Mouse (Mus musculus): ENCODE results near the gene Bad. TPM values are rescaled to one million over a fixed set of nuclear protein-coding genes. Genes with fewer than 3 reads are reported as not detected.

The Bad gene
- total and polyA plus RNA-seq, 2 experiments from 2014 or later: 56.5 to 95.3 TPM

GRCm38 (mm10) chr19:6904846-6905245 lies 36.8 kb upstream of the Bad start:
- Histone ChIP-seq H3K4me1 (ENCODE audit: insufficient read depth) (peaks cover 12% of the 10 kb centered on the region), H3K27me3 (ENCODE audit: insufficient read depth, low read length) (no peaks in the 10 kb centered on the region), H3K4me2 (ENCODE audit: low read depth) (no peak overlapping the region), H3K27ac (ENCODE audit: low read depth, low read length) (no peak overlapping the region), H3K9me3 (ENCODE audit: low read length) (no peaks in the 10 kb centered on the region), H3K9ac (no peak overlapping the region), H3K4me3 (ENCODE audit: low read depth, low read length) (no peak overlapping the region), H3K36me3 (ENCODE audit: insufficient read depth) (peaks cover 21% of the 10 kb centered on the region)
- ATAC-seq (no peak), DNase-seq (no peak)
- TF ChIP-seq CTCF (IDR thresholded peaks at IDR 0.05; ENCODE audit: low read depth): no peak
- WGBS: 75% methylated on average over 2 of the region's 2 CpGs

GRCm38 (mm10) chr19:6905498-6906159 lies 36.0 kb upstream of the Bad start:
- Histone ChIP-seq H3K4me2 (ENCODE audit: low read depth) (no peak overlapping the region), H3K36me3 (ENCODE audit: insufficient read depth) (peaks cover 21% of the 10 kb centered on the region), H3K9me3 (ENCODE audit: low read length) (no peaks in the 10 kb centered on the region), H3K9ac (no peak overlapping the region), H3K4me3 (ENCODE audit: low read depth, low read length) (no peak overlapping the region), H3K4me1 (ENCODE audit: insufficient read depth) (peaks cover 12% of the 10 kb centered on the region), H3K27ac (ENCODE audit: low read depth, low read length) (no peak overlapping the region), H3K27me3 (ENCODE audit: insufficient read depth, low read length) (no peaks in the 10 kb centered on the region)
- WGBS: 94% methylated on average over 11 of the region's 11 CpGs
- no peak for TF ChIP-seq CTCF (IDR thresholded peaks at IDR 0.05; ENCODE audit: low read depth)
- no peak for ATAC-seq
- no peak for DNase-seq

GRCm38 (mm10) chr19:6906199-6906598 lies 35.5 kb upstream of the Bad start:
- no peaks in the 10 kb centered on the region for H3K9me3 ChIP-seq (ENCODE audit: low read length)
- no peak for TF ChIP-seq CTCF (IDR thresholded peaks at IDR 0.05; ENCODE audit: low read depth)
- peaks cover 24% of the 10 kb centered on the region for H3K36me3 ChIP-seq (ENCODE audit: insufficient read depth)
- H3K27me3 ChIP-seq (ENCODE audit: insufficient read depth, low read length): no peaks in the 10 kb centered on the region
- no peak overlapping the region for H3K9ac ChIP-seq
- WGBS: 83% methylated on average over 3 of the region's 3 CpGs
- ATAC-seq (no peak), DNase-seq (no peak)
- H3K27ac ChIP-seq (ENCODE audit: low read depth, low read length): no peak overlapping the region
- no peak overlapping the region for H3K4me3 ChIP-seq (ENCODE audit: low read depth, low read length)
- peaks cover 12% of the 10 kb centered on the region for H3K4me1 ChIP-seq (ENCODE audit: insufficient read depth)
- no peak overlapping the region for H3K4me2 ChIP-seq (ENCODE audit: low read depth)

- Histone ChIP-seq H3K4me2 (ENCODE audit: low read depth) (no peak overlapping the region), H3K36me3 (ENCODE audit: insufficient read depth) (peaks cover 33% of the 10 kb centered on the region), H3K4me3 (ENCODE audit: low read depth, low read length) (no peak overlapping the region), H3K27me3 (ENCODE audit: insufficient read depth, low read length) (no peaks in the 10 kb centered on the region), H3K27ac (ENCODE audit: low read depth, low read length) (no peak overlapping the region), H3K9ac (no peak overlapping the region), H3K9me3 (ENCODE audit: low read length) (no peaks in the 10 kb centered on the region), H3K4me1 (ENCODE audit: insufficient read depth) (peaks cover 12% of the 10 kb centered on the region)
- ATAC-seq (no peak), DNase-seq (no peak)
- WGBS: 89% methylated on average over 8 of the region's 8 CpGs
- TF ChIP-seq CTCF (IDR thresholded peaks at IDR 0.05; ENCODE audit: low read depth): no peak
These were observed 34.6 kb upstream of the Bad start for GRCm38 (mm10) chr19:6907094-6907493.

- Histone ChIP-seq H3K4me1 (ENCODE audit: insufficient read depth) (peaks cover 12% of the 10 kb centered on the region), H3K4me3 (ENCODE audit: low read depth, low read length) (0 out of 2 replicates have a peak overlapping the region, but pooled peaks have one; percentile 60), H3K27ac (ENCODE audit: low read depth, low read length) (no peak overlapping the region), H3K9me3 (ENCODE audit: low read length) (no peaks in the 10 kb centered on the region), H3K9ac (no peak overlapping the region), H3K27me3 (ENCODE audit: insufficient read depth, low read length) (no peaks in the 10 kb centered on the region), H3K36me3 (ENCODE audit: insufficient read depth) (peaks cover 42% of the 10 kb centered on the region), H3K4me2 (ENCODE audit: low read depth) (peak overlapping the region; percentile 77)
- 0 out of 2 replicates have a peak, but pooled peaks have one; percentile 6 for TF ChIP-seq CTCF (IDR thresholded peaks at IDR 0.05; ENCODE audit: low read depth)
- no peak for ATAC-seq
- no peak for DNase-seq
- WGBS: 90% methylated on average over 7 of the region's 7 CpGs
These were observed 33.7 kb upstream of the Bad start for GRCm38 (mm10) chr19:6907811-6908540.

GRCm38 (mm10) chr19:6909021-6909420 lies 32.6 kb upstream of the Bad start:
- WGBS: 7% methylated on average over 11 of the region's 11 CpGs
- H3K9ac ChIP-seq: peak overlapping the region; percentile 63

More at GRCm38 (mm10) chr19:6909021-6909420, 32.6 kb upstream of the Bad start:
- no peak for DNase-seq
- peak overlapping the region; percentile 60 for H3K4me3 ChIP-seq (ENCODE audit: low read depth, low read length)
- peaks cover 12% of the 10 kb centered on the region for H3K4me1 ChIP-seq (ENCODE audit: insufficient read depth)
- H3K27me3 ChIP-seq (ENCODE audit: insufficient read depth, low read length): no peaks in the 10 kb centered on the region
- no peaks in the 10 kb centered on the region for H3K9me3 ChIP-seq (ENCODE audit: low read length)
- TF ChIP-seq CTCF (IDR thresholded peaks at IDR 0.05; ENCODE audit: low read depth): no peak
- ATAC-seq: no peak
- peaks cover 52% of the 10 kb centered on the region for H3K36me3 ChIP-seq (ENCODE audit: insufficient read depth)
- H3K4me2 ChIP-seq (ENCODE audit: low read depth): peak overlapping the region; percentile 77
- peak overlapping the region; percentile 96 for H3K27ac ChIP-seq (ENCODE audit: low read depth, low read length)

Measured in forebrain, postnatal 0 days (tissue).